Mouse (Mus musculus) neural tube, embryonic 12.5 days (tissue): Measurements from ENCODE around the gene Tcirg1. TPM values are rescaled to one million over a fixed set of nuclear protein-coding genes. Genes with fewer than 3 reads are reported as not detected.

Experiments
- ATAC-seq: fragments of 200-750 bp; cut with Nextera tagmentation; 2 replicates; pipeline ENCODE4 v1.8.0; 2017; ENCODE audit warnings: low read depth, mild to moderate bottlenecking, moderate TSS enrichment, moderate library complexity; ENCODE audit not compliant: low FRiP score
- H3K27ac ChIP-seq: fragments of 300-500 bp; sonication (generic); 2 replicates; pipeline ENCODE4 v1.5.1; 2016
- H3K27me3 ChIP-seq: fragments of 300-500 bp; sonication (generic); replicated peaks from 2 replicates; pipeline ENCODE4 v1.6.1; 2016; ENCODE audit warnings: mild to moderate bottlenecking
- H3K36me3 ChIP-seq: fragments of 300-500 bp; sonication (generic); 2 replicates; pipeline ENCODE4 v1.6.1; 2016; ENCODE audit warnings: mild to moderate bottlenecking
- H3K4me1 ChIP-seq: fragments of 300-500 bp; sonication (generic); 2 replicates; pipeline ENCODE4 v1.6.1; 2016
- H3K4me2 ChIP-seq: fragments of 300-500 bp; sonication (generic); replicated peaks from 2 replicates; pipeline ENCODE4 v1.6.1; 2016; ENCODE audit warnings: mild to moderate bottlenecking
- H3K4me3 ChIP-seq: fragments of 300-500 bp; sonication (generic); 2 replicates; pipeline ENCODE4 v1.5.1; 2016
- H3K9ac ChIP-seq: fragments of 300-500 bp; sonication (generic); 2 replicates; pipeline ENCODE4 v1.6.1; 2016; ENCODE audit warnings: mild to moderate bottlenecking
- H3K9me3 ChIP-seq: fragments of 300-500 bp; sonication (generic); 2 replicates; pipeline ENCODE4 v1.6.1; 2016; ENCODE audit warnings: mild to moderate bottlenecking
- WGBS: fragments of 180-500 bp; shearing (Covaris S2); methylation state at CpG from one replicate; pipeline ENCODE4 v1.1.7; 2016; 5-methylcytosine and 5-hydroxymethylcytosine counted together
- polyA plus RNA-seq: library from polyadenylated mRNA; unstranded; fragments of >200 nt; fragmentation: Nextera tagmentation; extraction: Ambion mirVana; gene quantifications from 2 replicates; pipeline ENCODE4 v1.2.1, GENCODE M21; 2016

Tcirg1 gene
- polyA plus RNA-seq, 1 experiment from 2014 or later, result 22.0 TPM

- Histone ChIP-seq H3K9me3 (no peaks in the 10 kb centered on the region), H3K4me1 (peaks cover 12% of the 10 kb centered on the region), H3K4me2 (peak overlapping the region; percentile 76), H3K4me3 (peak overlapping the region; percentile 35), H3K27ac (no peak overlapping the region), H3K27me3 (peaks cover 13% of the 10 kb centered on the region; the same call in 1 of the 2 replicates), H3K9ac (peak overlapping the region; percentile 49), H3K36me3 (no peaks in the 10 kb centered on the region)
- 8% methylated on average over 22 of the region's 22 CpGs for WGBS
- ATAC-seq, result 0 out of 2 replicates have a peak, but pooled peaks have one; percentile 25
These were observed 29.2 kb upstream of the Tcirg1 start for GRCm38 (mm10) chr19:3935896-3936850.

GRCm38 (mm10) chr19:3935032-3935895 is 28.3 kb upstream of the Tcirg1 start, which contains the start of gene Unc93b1:
Unc93b1 (plus strand) TSS chr19:3935186.
- ATAC-seq, result peak; percentile 60; the same call in 1 of the 2 replicates
- H3K27ac ChIP-seq, result no peak within 1 kb of the TSS
- no peaks in the 10 kb centered on the region for H3K9me3 ChIP-seq
- peaks cover 13% of the 10 kb centered on the region; the same call in 1 of the 2 replicates for H3K27me3 ChIP-seq
- peak within 1 kb of the TSS; percentile 76 for H3K4me2 ChIP-seq
- peak within 1 kb of the TSS; percentile 49 for H3K9ac ChIP-seq
- WGBS, result 8% methylated on average over 42 of the region's 42 CpGs
- H3K36me3 ChIP-seq, result no peaks in the 10 kb centered on the region
- H3K4me1 ChIP-seq, result peaks cover 18% of the 10 kb centered on the region
- H3K4me3 ChIP-seq, result peak within 1 kb of the TSS; percentile 35

GRCm38 (mm10) chr19:3931716-3932115 is 24.8 kb upstream of the Tcirg1 start:
- no peak overlapping the region for H3K4me2 ChIP-seq

GRCm38 (mm10) chr19:3930262-3931057 is 23.5 kb upstream of the Tcirg1 start:
- H3K27ac ChIP-seq, result no peak overlapping the region
- 78% methylated on average over 21 of the region's 21 CpGs for WGBS
- no peak overlapping the region for H3K4me3 ChIP-seq
- H3K27me3 ChIP-seq, result 0 out of 2 replicates have a peak, but pooled peaks cover 4% of the 10 kb centered on the region
- no peaks in the 10 kb centered on the region for H3K9me3 ChIP-seq
- H3K4me1 ChIP-seq, result peaks cover 14% of the 10 kb centered on the region
- ATAC-seq, result no peak
- H3K36me3 ChIP-seq, result no peaks in the 10 kb centered on the region
- H3K9ac ChIP-seq, result no peak overlapping the region
- no peak overlapping the region for H3K4me2 ChIP-seq

More at GRCm38 (mm10) chr19:3931716-3932115, 24.8 kb upstream of the Tcirg1 start:
- Histone ChIP-seq H3K36me3 (no peaks in the 10 kb centered on the region), H3K27me3 (peaks cover 10% of the 10 kb centered on the region; the same call in 1 of the 2 replicates), H3K9me3 (no peaks in the 10 kb centered on the region), H3K4me1 (peaks cover 23% of the 10 kb centered on the region), H3K9ac (no peak overlapping the region), H3K4me3 (no peak overlapping the region), H3K27ac (no peak overlapping the region)
- WGBS, result 89% methylated on average over 9 of the region's 9 CpGs
- no peak for ATAC-seq

GRCm38 (mm10) chr19:3929211-3929941 is 22.4 kb upstream of the Tcirg1 start, which contains the start of gene Aldh3b1:
Aldh3b1 (minus strand) TSS chr19:3929808.
- Histone ChIP-seq H3K27me3 (no peaks in the 10 kb centered on the region), H3K9ac (no peak within 1 kb of the TSS), H3K27ac (0 out of 2 replicates have a peak within 1 kb of the TSS, but pooled peaks have one; percentile 16), H3K4me3 (no peak within 1 kb of the TSS), H3K4me2 (no peak within 1 kb of the TSS), H3K36me3 (no peaks in the 10 kb centered on the region), H3K9me3 (no peaks in the 10 kb centered on the region), H3K4me1 (peaks cover 11% of the 10 kb centered on the region; the same call in 1 of the 2 replicates)
- ATAC-seq, result no peak
- WGBS, result 64% methylated on average over 12 of the region's 12 CpGs

GRCm38 (mm10) chr19:3928779-3929178 is 21.8 kb upstream of the Tcirg1 start:
- Histone ChIP-seq H3K4me2 (no peak overlapping the region), H3K4me1 (peaks cover 11% of the 10 kb centered on the region; the same call in 1 of the 2 replicates), H3K9me3 (no peaks in the 10 kb centered on the region), H3K4me3 (no peak overlapping the region), H3K9ac (no peak overlapping the region), H3K36me3 (no peaks in the 10 kb centered on the region), H3K27ac (no peak overlapping the region), H3K27me3 (no peaks in the 10 kb centered on the region)
- WGBS, result 83% methylated on average over 4 of the region's 4 CpGs
- ATAC-seq, result no peak

- no peak for ATAC-seq
- H3K4me1 ChIP-seq, result peaks cover 11% of the 10 kb centered on the region; the same call in 1 of the 2 replicates
- WGBS, result 87% methylated on average over 4 of the region's 4 CpGs
- H3K27me3 ChIP-seq, result no peaks in the 10 kb centered on the region
- no peaks in the 10 kb centered on the region for H3K9me3 ChIP-seq
- no peak overlapping the region for H3K27ac ChIP-seq
- H3K4me2 ChIP-seq, result no peak overlapping the region
- H3K36me3 ChIP-seq, result no peaks in the 10 kb centered on the region
- H3K4me3 ChIP-seq, result no peak overlapping the region
- no peak overlapping the region for H3K9ac ChIP-seq
These were observed 21.1 kb upstream of the Tcirg1 start for GRCm38 (mm10) chr19:3927989-3928388.

GRCm38 (mm10) chr19:3926685-3927084 is 19.8 kb upstream of the Tcirg1 start:
- Histone ChIP-seq H3K36me3 (no peaks in the 10 kb centered on the region), H3K4me1 (peaks cover 11% of the 10 kb centered on the region; the same call in 1 of the 2 replicates), H3K27me3 (no peaks in the 10 kb centered on the region), H3K27ac (no peak overlapping the region), H3K4me3 (no peak overlapping the region), H3K9me3 (no peaks in the 10 kb centered on the region), H3K4me2 (no peak overlapping the region), H3K9ac (no peak overlapping the region)
- WGBS, result 74% methylated on average over 6 of the region's 6 CpGs
- ATAC-seq, result no peak

GRCm38 (mm10) chr19:3926279-3926678 is 19.3 kb upstream of the Tcirg1 start:
- Histone ChIP-seq H3K27me3 (no peaks in the 10 kb centered on the region), H3K4me1 (peaks cover 11% of the 10 kb centered on the region; the same call in 1 of the 2 replicates), H3K9ac (no peak overlapping the region), H3K36me3 (no peaks in the 10 kb centered on the region), H3K9me3 (no peaks in the 10 kb centered on the region), H3K27ac (no peak overlapping the region), H3K4me3 (no peak overlapping the region), H3K4me2 (no peak overlapping the region)
- no peak for ATAC-seq
- 77% methylated on average over 3 of the region's 3 CpGs for WGBS

- 85% methylated on average over 6 of the region's 6 CpGs for WGBS
- Histone ChIP-seq H3K4me3 (no peak overlapping the region), H3K4me2 (no peak overlapping the region), H3K4me1 (peaks cover 11% of the 10 kb centered on the region; the same call in 1 of the 2 replicates), H3K9ac (no peak overlapping the region), H3K9me3 (no peaks in the 10 kb centered on the region), H3K36me3 (no peaks in the 10 kb centered on the region), H3K27ac (no peak overlapping the region), H3K27me3 (no peaks in the 10 kb centered on the region)
- ATAC-seq, result no peak
These were observed 18.9 kb upstream of the Tcirg1 start for GRCm38 (mm10) chr19:3925859-3926258.
